Mouse (Mus musculus): Measurements from ENCODE around the gene Krit1. TPM values are rescaled to one million over a fixed set of nuclear protein-coding genes. Genes with fewer than 3 reads are reported as not detected.
A peak's percentile ranks its signal among the peaks of the same experiment; 100 is the strongest.
"Not testable (repeated sequence)": the region's sequence is repeated elsewhere in the genome, so short reads cannot be mapped to it uniquely, and the experiment has no call there.

Krit1 gene
- polyA plus RNA-seq (2015; fragmentation: Nextera tagmentation; extraction: Ambion mirVana), result 30.4 and 34.2 TPM in 2 replicates

DNA sequence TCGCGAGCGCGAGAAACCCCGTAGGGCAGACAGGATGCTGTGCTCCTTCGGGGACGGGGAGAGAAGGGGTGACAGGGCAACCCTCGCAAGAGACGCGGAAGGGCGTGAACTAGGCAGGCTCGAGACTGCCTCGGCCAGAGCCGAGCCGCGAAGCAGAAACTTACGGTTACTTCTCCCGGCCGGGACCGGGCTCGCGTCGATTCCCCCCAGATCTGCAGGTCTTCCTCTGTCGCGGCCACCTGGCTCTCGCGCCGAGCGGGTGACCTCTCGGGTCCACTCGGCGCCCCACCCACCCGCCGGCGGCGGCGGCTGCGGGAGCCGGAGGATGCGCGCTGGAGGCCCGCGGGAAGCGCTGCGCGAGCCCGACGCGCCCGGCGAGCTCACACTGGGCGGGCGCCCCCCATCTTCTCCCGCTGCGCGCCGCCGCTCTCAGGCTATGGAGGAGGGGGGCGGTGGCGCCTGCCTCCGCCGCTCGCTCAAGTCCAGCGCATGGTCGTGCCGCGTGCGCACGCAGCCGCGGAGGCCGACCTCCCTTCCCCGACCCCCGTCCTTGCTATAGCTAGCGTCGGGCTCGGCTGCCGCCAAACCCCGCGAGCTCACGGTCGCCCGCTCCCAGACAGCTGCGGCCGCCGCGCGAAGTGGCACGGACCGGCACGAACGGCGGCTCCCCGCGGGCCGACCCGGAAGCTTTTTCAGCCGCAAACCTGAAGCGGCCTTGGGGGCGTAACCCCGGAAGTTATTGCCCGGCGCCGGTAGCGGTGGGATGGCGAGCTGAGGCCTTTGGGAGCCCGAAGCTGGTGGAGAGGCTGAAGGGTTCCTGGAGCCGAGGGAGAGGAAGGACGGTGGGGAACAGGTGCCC, at the start of gene Krit1, which contains the start of gene Ankib1:
Krit1 (plus strand) TSS at position 752 of the 859 bp plus-strand sequence.
Ankib1 (minus strand) TSS at position 493 of the 859 bp plus-strand sequence.
- under 1% methylated on average over 108 of the region's 109 CpGs for WGBS
- ATAC-seq, result peak; percentile 95

GRCm38 (mm10) chr5:3771512-3771911, 31.5 kb upstream of the Krit1 start:
- H3K9ac ChIP-seq, result no peak overlapping the region
- no peaks in the 10 kb centered on the region for H3K9me3 ChIP-seq
- H3K27me3 ChIP-seq (replicated peaks), result no peaks in the 10 kb centered on the region
- no peak overlapping the region for H3K4me2 ChIP-seq (replicated peaks)
- no peaks in the 10 kb centered on the region for H3K36me3 ChIP-seq
- no peaks in the 10 kb centered on the region for H3K4me1 ChIP-seq (replicated peaks)
- WGBS, result 78% methylated on average over 3 of the region's 3 CpGs
- no peak overlapping the region for H3K27ac ChIP-seq
- H3K4me3 ChIP-seq (replicated peaks), result no peak overlapping the region
- ATAC-seq, result no peak

More for the DNA sequence above, at the start of gene Krit1, which contains the start of gene Ankib1:
- Histone ChIP-seq H3K4me1 (replicated peaks) (0 out of 2 replicates have a peak, but pooled peaks cover 3% of the 10 kb centered on the region), H3K27ac (peak within 1 kb of the TSS; percentile 92), H3K27me3 (replicated peaks) (no peaks in the 10 kb centered on the region), H3K36me3 (no peaks in the 10 kb centered on the region), H3K4me2 (replicated peaks) (peak within 1 kb of the TSS; percentile 71), H3K9ac (peak within 1 kb of the TSS; percentile 82), H3K4me3 (replicated peaks) (peak within 1 kb of the TSS; percentile 95), H3K9me3 (no peaks in the 10 kb centered on the region)

DNA sequence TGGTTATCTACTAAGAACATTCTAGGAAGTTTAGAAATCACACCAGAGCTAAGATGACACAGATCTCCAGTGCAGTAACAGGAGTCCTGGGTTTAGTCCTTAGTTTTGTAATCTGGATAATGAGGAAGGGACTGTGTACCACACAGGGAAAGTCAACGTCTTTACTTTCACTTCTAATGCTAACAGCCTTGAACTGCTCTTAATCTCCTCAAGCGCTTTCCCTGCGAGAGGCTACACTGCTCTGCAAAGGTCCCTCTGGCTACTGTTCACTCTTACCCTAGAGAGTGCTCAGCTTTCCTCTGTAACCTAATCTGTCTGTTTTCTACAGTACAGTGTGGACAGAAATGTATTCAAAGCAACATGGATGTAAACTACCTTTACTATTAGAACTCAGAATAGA, 31.0 kb upstream of the Krit1 start:
- WGBS, result 74% methylated on average over 3 of the region's 3 CpGs
- Histone ChIP-seq H3K9me3 (no peaks in the 10 kb centered on the region), H3K4me2 (replicated peaks) (no peak overlapping the region), H3K9ac (no peak overlapping the region), H3K36me3 (no peaks in the 10 kb centered on the region), H3K27ac (no peak overlapping the region), H3K4me1 (replicated peaks) (no peaks in the 10 kb centered on the region), H3K27me3 (replicated peaks) (no peaks in the 10 kb centered on the region), H3K4me3 (replicated peaks) (no peak overlapping the region)
- ATAC-seq, result no peak

DNA sequence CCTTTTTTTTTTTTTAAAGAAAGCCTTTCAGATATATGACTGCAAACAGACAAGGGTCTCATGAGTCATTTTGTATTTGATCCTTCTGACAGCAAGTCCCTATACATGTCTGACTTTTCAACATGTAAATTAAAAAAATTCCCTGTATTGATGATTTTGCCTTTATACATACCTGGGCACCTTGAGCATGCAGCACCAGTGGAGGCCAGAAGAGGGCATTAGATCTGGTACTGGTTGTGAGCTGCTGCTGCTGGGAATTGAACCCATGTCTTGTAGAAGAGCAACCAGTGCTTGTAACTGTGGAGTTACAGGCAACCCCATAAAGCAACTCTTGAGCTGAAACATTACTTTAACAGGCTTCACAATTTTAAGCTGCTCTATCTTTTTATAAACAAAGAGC, 20.3 kb upstream of the Krit1 start:
- H3K9ac ChIP-seq, result no peak overlapping the region
- H3K4me3 ChIP-seq (replicated peaks), result no peak overlapping the region
- no peak overlapping the region for H3K4me2 ChIP-seq (replicated peaks)
- no peaks in the 10 kb centered on the region for H3K9me3 ChIP-seq
- H3K36me3 ChIP-seq, result no peaks in the 10 kb centered on the region
- no peak for ATAC-seq
- no peak overlapping the region for H3K27ac ChIP-seq
- no peaks in the 10 kb centered on the region for H3K4me1 ChIP-seq (replicated peaks)
- no peaks in the 10 kb centered on the region for H3K27me3 ChIP-seq (replicated peaks)

DNA sequence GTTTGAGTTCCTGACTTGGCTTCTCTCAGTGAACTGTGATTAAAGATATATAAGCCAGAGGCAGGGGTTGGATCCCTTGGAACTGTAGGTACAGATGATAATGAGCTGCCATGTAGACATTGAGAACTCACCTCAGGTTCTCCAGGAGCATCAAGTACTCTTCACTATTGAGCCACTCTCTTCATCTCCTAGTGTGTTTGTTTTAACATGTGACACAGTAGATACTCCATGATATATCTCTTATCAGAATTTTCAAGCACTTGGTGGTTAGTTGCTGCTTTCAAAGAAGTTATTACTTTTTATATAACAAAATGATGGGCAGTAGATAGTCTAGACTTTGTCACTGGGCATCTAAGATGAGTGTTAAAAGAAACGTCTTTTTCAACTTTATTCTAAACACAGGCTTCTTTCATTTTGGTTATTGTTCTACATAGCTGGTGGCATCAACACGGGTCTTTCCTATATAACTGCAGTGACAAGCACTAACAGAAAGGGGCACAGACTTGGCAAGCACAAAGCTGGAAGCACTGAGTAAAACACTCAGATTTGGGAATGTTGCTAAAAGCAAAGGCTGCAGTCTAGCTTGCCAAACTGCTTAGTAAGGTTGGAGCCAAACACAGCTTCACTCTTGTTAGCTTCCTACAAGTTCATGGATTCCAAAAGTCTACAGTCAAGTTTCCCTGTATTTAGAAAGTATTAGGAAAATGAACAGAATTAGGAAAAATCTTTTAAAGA, 18.9 kb upstream of the Krit1 start:
- Histone ChIP-seq H3K27me3 (replicated peaks) (no peaks in the 10 kb centered on the region), H3K4me2 (replicated peaks) (no peak overlapping the region), H3K4me1 (replicated peaks) (no peaks in the 10 kb centered on the region), H3K27ac (no peak overlapping the region), H3K36me3 (no peaks in the 10 kb centered on the region), H3K9ac (no peak overlapping the region), H3K4me3 (replicated peaks) (no peak overlapping the region), H3K9me3 (no peaks in the 10 kb centered on the region)
- 79% methylated on average over 2 of the region's 2 CpGs for WGBS
- no peak for ATAC-seq

DNA sequence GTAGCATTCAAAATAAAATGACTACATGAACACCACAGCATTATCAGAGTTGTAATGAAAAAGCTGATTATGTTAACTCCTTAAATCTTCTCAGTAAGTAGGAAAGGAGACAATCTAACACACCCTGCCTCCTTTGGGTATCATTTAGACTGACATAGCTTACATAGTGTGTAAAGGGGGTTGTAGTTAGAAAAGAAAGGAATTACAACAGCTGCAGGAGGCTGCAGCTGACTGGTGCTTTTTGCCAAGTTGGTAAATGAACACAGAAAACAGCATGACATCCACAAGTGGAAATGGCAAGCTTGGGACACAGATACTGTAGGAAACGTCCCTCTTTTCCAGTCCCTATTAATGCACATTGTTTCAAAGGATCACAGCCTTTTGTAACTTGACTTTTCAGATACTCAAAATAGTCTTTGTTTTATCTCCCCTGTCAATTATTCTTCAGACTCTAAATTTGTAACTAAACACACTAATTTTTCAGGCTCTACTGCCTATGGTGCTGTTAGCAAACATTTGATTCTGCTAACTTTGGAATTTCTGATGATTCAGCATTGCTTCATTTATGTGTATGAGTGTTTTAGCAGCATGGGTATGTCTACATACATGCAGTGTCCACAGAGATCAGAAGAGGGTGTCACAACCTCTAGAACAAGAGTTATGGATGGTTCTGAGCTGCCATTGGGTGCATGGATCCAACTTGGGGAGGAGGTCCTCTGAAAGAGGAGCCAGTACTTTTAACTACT, 18.1 kb upstream of the Krit1 start:
- H3K27ac ChIP-seq, result no peak overlapping the region
- H3K9ac ChIP-seq, result no peak overlapping the region
- 56% methylated on average over 1 of the region's 1 CpGs for WGBS
- H3K4me2 ChIP-seq (replicated peaks), result no peak overlapping the region
- H3K27me3 ChIP-seq (replicated peaks), result no peaks in the 10 kb centered on the region
- H3K9me3 ChIP-seq, result no peaks in the 10 kb centered on the region
- no peaks in the 10 kb centered on the region for H3K4me1 ChIP-seq (replicated peaks)
- H3K4me3 ChIP-seq (replicated peaks), result no peak overlapping the region
- H3K36me3 ChIP-seq, result no peaks in the 10 kb centered on the region
- no peak for ATAC-seq

DNA sequence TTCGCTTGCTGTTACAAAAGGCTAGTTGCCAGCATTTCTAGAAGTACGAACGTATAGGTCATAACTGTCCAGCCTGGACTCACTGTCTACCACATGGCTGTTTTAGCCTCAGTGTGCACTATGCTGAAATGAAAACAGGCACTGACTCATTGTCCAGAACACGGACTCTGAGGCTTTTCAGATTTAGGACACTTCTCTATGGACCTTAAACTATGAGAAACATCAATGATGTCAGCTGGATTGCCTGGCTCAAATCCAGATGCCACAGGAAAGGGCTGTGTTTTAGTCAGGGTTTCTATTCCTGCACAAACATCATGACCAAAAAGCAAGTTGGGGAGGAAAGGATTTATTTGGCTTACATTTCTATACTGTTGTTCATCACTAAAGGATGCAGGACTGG, 15.4 kb upstream of the Krit1 start:
- Histone ChIP-seq H3K4me2 (replicated peaks) (no peak overlapping the region), H3K27me3 (replicated peaks) (no peaks in the 10 kb centered on the region), H3K4me3 (replicated peaks) (no peak overlapping the region), H3K9ac (no peak overlapping the region), H3K4me1 (replicated peaks) (no peaks in the 10 kb centered on the region), H3K9me3 (no peaks in the 10 kb centered on the region), H3K27ac (no peak overlapping the region), H3K36me3 (no peaks in the 10 kb centered on the region)
- ATAC-seq, result no peak
- WGBS, result 82% methylated on average over 4 of the region's 4 CpGs

DNA sequence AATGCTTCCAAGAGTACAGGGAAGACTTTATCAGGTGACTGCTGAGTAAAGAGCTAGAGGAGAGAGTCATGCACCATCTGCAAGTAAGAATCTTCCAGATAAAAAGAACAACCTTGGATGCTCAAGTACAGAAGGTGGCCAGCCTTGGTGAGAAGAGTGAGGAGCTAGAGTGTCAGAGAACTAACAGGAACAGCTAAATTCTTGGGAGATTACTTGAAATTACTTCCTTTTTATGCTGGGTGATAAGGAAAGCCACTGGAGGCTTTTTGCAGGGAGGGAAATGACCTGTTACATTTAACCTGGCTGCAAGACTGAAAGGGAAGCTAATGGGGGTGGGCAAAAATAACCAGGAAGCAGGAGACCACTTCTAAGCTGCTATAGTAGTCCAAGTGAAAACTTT, 11.9 kb upstream of the Krit1 start:
- Histone ChIP-seq H3K4me1 (replicated peaks) (no peaks in the 10 kb centered on the region), H3K4me2 (replicated peaks) (no peak overlapping the region), H3K27ac (no peak overlapping the region), H3K4me3 (replicated peaks) (no peak overlapping the region), H3K36me3 (no peaks in the 10 kb centered on the region), H3K9ac (no peak overlapping the region), H3K9me3 (no peaks in the 10 kb centered on the region), H3K27me3 (replicated peaks) (no peaks in the 10 kb centered on the region)
- no peak for ATAC-seq

DNA sequence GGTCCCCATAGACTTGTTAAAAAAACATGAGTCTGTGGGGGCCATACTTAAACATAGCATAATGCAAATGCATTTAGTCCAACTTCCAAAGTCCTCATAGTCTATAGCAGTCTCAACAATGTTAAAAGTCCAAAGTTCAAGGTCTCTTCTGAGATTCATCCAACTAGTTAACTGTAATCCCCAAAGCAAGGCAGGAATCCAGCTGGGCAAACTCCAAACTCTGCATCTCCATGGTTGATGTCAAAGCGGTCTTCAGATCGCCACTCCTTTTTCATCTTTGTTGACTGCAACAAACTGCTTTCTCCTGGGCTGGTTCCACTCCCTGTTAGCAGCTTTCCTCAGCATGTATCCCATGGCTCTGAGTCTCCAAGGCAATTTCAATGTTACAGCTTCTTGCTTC, 5.9 kb upstream of the Krit1 start:
- not testable (repeated sequence) for H3K4me1 ChIP-seq (replicated peaks); H3K9me3 ChIP-seq; H3K27ac ChIP-seq; H3K4me3 ChIP-seq (replicated peaks); H3K27me3 ChIP-seq (replicated peaks); H3K36me3 ChIP-seq; ATAC-seq; H3K4me2 ChIP-seq (replicated peaks); H3K9ac ChIP-seq
- WGBS, result 97% methylated on average over 2 of the region's 2 CpGs

GRCm38 (mm10) chr5:3798656-3799055, 4.3 kb upstream of the Krit1 start:
- H3K27ac ChIP-seq, result not testable (repeated sequence)

GRCm38 (mm10) chr5:3800041-3800440, 2.9 kb upstream of the Krit1 start:
- WGBS, result 100% methylated on average over 1 of the region's 1 CpGs

More at GRCm38 (mm10) chr5:3798656-3799055, 4.3 kb upstream of the Krit1 start:
- not testable (repeated sequence) for H3K4me3 ChIP-seq (replicated peaks); H3K4me1 ChIP-seq (replicated peaks); H3K9ac ChIP-seq; H3K4me2 ChIP-seq (replicated peaks); H3K9me3 ChIP-seq; H3K27me3 ChIP-seq (replicated peaks); H3K36me3 ChIP-seq; ATAC-seq

DNA sequence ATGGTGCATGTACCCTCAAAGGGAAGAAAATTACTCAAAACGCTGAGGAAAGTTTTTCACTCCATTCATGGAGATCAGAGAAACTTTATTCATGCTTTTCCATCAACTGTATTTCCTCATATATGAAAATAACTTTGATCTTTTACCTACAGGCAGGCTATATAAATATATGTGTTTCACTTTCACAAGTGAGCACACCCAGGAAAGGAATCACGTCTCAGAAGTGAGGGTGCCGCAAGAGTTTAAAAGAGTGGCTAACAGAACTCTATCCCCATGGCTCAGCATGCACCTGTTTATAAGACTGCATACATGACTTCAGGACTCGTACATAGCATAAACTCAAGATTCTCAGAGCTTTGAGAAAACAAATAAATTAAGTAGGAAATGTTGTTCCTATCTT, 2.1 kb upstream of the Krit1 start:
- Histone ChIP-seq H3K4me3 (replicated peaks) (no peak overlapping the region), H3K36me3 (no peaks in the 10 kb centered on the region), H3K9ac (no peak overlapping the region), H3K27ac (no peak overlapping the region), H3K4me1 (replicated peaks) (0 out of 2 replicates have a peak, but pooled peaks cover 3% of the 10 kb centered on the region), H3K9me3 (no peaks in the 10 kb centered on the region), H3K4me2 (replicated peaks) (peak overlapping the region; percentile 26; the same call in 1 of the 2 replicates), H3K27me3 (replicated peaks) (no peaks in the 10 kb centered on the region)
- 74% methylated on average over 4 of the region's 4 CpGs for WGBS
- ATAC-seq, result no peak

More at GRCm38 (mm10) chr5:3800041-3800440, 2.9 kb upstream of the Krit1 start:
- H3K27me3 ChIP-seq (replicated peaks), result no peaks in the 10 kb centered on the region
- no peak overlapping the region for H3K4me2 ChIP-seq (replicated peaks)
- ATAC-seq, result no peak
- 0 out of 2 replicates have a peak, but pooled peaks cover 3% of the 10 kb centered on the region for H3K4me1 ChIP-seq (replicated peaks)
- no peak overlapping the region for H3K27ac ChIP-seq
- H3K9ac ChIP-seq, result no peak overlapping the region
- H3K9me3 ChIP-seq, result no peaks in the 10 kb centered on the region
- H3K36me3 ChIP-seq, result no peaks in the 10 kb centered on the region
- H3K4me3 ChIP-seq (replicated peaks), result no peak overlapping the region

All from intestine, embryonic 15.5 days (tissue).